Mouse (Mus musculus) spleen, adult 2 months (tissue): Measurements from ENCODE around the gene Sh3gl2.

Experiments used
- CTCF ChIP-seq: fragments of 200-500 bp; IDR thresholded peaks from 2 replicates; pipeline ENCODE4 v1.5.1; 2011; ENCODE audit warnings: mild to moderate bottlenecking, inconsistent platforms; ENCODE audit not compliant: insufficient read depth, insufficient read length, insufficient replicate concordance; ENCODE audit errors: extremely low read depth
- POLR2A ChIP-seq: fragments of 200-500 bp; IDR thresholded peaks from 2 replicates; pipeline ENCODE4 v1.6.1; 2011; ENCODE audit warnings: low read depth, low read length, inconsistent platforms

- TF ChIP-seq POLR2A (no peak), CTCF (no peak)
Observed at GRCm38 (mm10) chr4:85420429-85420828, 215.5 kb downstream of the Sh3gl2 start.
